Mouse (Mus musculus): ENCODE results near the gene Enox1.
A peak's percentile ranks its signal among the peaks of the same experiment; 100 is the strongest.
"Not testable (repeated sequence)": the region's sequence is repeated elsewhere in the genome, so short reads cannot be mapped to it uniquely, and the experiment has no call there.

The Enox1 gene

GRCm38 (mm10) chr14:77156222-77156910, at the start of gene Enox1:
TSS of gene Enox1 (plus strand) at chr14:77156763.
- peak; percentile 15 for DNase-seq (ENCODE audit: low spot score)

GRCm38 (mm10) chr14:77110622-77111021, 45.9 kb upstream of the Enox1 start:
- not testable (repeated sequence) for DNase-seq (ENCODE audit: low spot score)

GRCm38 (mm10) chr14:77130612-77131011, 26.0 kb upstream of the Enox1 start:
- DNase-seq (ENCODE audit: low spot score), result no peak

- no peak for DNase-seq (ENCODE audit: low spot score)
Measured at GRCm38 (mm10) chr14:77136936-77137335, 19.6 kb upstream of the Enox1 start.

- peak; percentile 76 for DNase-seq (ENCODE audit: low spot score)
Measured at GRCm38 (mm10) chr14:77141324-77142282, 15.0 kb upstream of the Enox1 start.

GRCm38 (mm10) chr14:77145103-77145502, 11.5 kb upstream of the Enox1 start:
- no peak for DNase-seq (ENCODE audit: low spot score)

- DNase-seq (ENCODE audit: low spot score), result no peak
Measured at GRCm38 (mm10) chr14:77147635-77148034, 8.9 kb upstream of the Enox1 start.

- no peak for DNase-seq (ENCODE audit: low spot score)
Measured at GRCm38 (mm10) chr14:77150556-77150955, 6.0 kb upstream of the Enox1 start.

- DNase-seq (ENCODE audit: low spot score), result no peak
Measured at GRCm38 (mm10) chr14:77151431-77151830, 5.1 kb upstream of the Enox1 start.

- peak; percentile 5 for DNase-seq (ENCODE audit: low spot score)
Measured at GRCm38 (mm10) chr14:77156911-77157504, 445 bp downstream of the Enox1 start.

- peak; percentile 35 for DNase-seq (ENCODE audit: low spot score)
Measured at GRCm38 (mm10) chr14:77157505-77157911, 945 bp downstream of the Enox1 start.

GRCm38 (mm10) chr14:77159397-77159796, 2.8 kb downstream of the Enox1 start:
- no peak for DNase-seq (ENCODE audit: low spot score)

- DNase-seq (ENCODE audit: low spot score), result no peak
Measured at GRCm38 (mm10) chr14:77162496-77162895, 5.9 kb downstream of the Enox1 start.

- DNase-seq (ENCODE audit: low spot score), result no peak
Measured at GRCm38 (mm10) chr14:77164396-77164795, 7.8 kb downstream of the Enox1 start.

- DNase-seq (ENCODE audit: low spot score), result no peak
Measured at GRCm38 (mm10) chr14:77168161-77168560, 11.6 kb downstream of the Enox1 start.

GRCm38 (mm10) chr14:77174491-77174890, 17.9 kb downstream of the Enox1 start:
- no peak for DNase-seq (ENCODE audit: low spot score)

- no peak for DNase-seq (ENCODE audit: low spot score)
Measured at GRCm38 (mm10) chr14:77174931-77175330, 18.4 kb downstream of the Enox1 start.

GRCm38 (mm10) chr14:77180241-77180640, 23.7 kb downstream of the Enox1 start:
- DNase-seq (ENCODE audit: low spot score), result no peak

GRCm38 (mm10) chr14:77180753-77181374, 24.3 kb downstream of the Enox1 start:
- no peak for DNase-seq (ENCODE audit: low spot score)

GRCm38 (mm10) chr14:77183491-77183890, 26.9 kb downstream of the Enox1 start:
- no peak for DNase-seq (ENCODE audit: low spot score)

GRCm38 (mm10) chr14:77190158-77190557, 33.6 kb downstream of the Enox1 start:
- DNase-seq (ENCODE audit: low spot score), result no peak
